Mouse (Mus musculus): ENCODE data around the gene Gsdma3. TPM values are rescaled to one million over a fixed set of nuclear protein-coding genes. Genes with fewer than 3 reads are reported as not detected.

The Gsdma3 gene
- polyA plus RNA-seq, 1 experiment: not detected

GRCm38 (mm10) chr11:98681186-98681585, 55.0 kb downstream of the Gsdma3 start:
- no peak overlapping the region for H3K4me3 ChIP-seq (replicated peaks; ENCODE audit: control insufficient read depth, low read depth, low read length)
- H3K4me1 ChIP-seq (ENCODE audit: control insufficient read depth, insufficient read depth, low read length): no peaks in the 10 kb centered on the region
- TF ChIP-seq CTCF (IDR thresholded peaks at IDR 0.05; ENCODE audit: control insufficient read depth, insufficient read depth, low read length) (no peak), POLR2A (IDR thresholded peaks at IDR 0.05; ENCODE audit: borderline replicate concordance, control insufficient read depth, low read depth, low read length) (no peak)
- no peak overlapping the region for H3K27ac ChIP-seq (ENCODE audit: control insufficient read depth, insufficient read depth, low read depth, low read length, poor library complexity)
- 70% methylated on average over 4 of the region's 4 CpGs for WGBS

GRCm38 (mm10) chr11:98681786-98682745, 55.9 kb downstream of the Gsdma3 start, which contains the start of gene Psmd3:
Gene Psmd3 (plus strand): TSS chr11:98682554.
- TF ChIP-seq CTCF (IDR thresholded peaks at IDR 0.05; ENCODE audit: control insufficient read depth, insufficient read depth, low read length) (peak; percentile 15; the same call in 1 of the 2 replicates), POLR2A (IDR thresholded peaks at IDR 0.05; ENCODE audit: borderline replicate concordance, control insufficient read depth, low read depth, low read length) (peak; percentile 84; the same call in 1 of the 2 replicates)
- Histone ChIP-seq H3K27ac (ENCODE audit: control insufficient read depth, insufficient read depth, low read depth, low read length, poor library complexity) (peak within 1 kb of the TSS; percentile 66), H3K4me1 (ENCODE audit: control insufficient read depth, insufficient read depth, low read length) (no peaks in the 10 kb centered on the region), H3K4me3 (replicated peaks; ENCODE audit: control insufficient read depth, low read depth, low read length) (peak within 1 kb of the TSS; percentile 95)
- 2% methylated on average over 45 of the region's 45 CpGs for WGBS

- peak overlapping the region; percentile 66 for H3K27ac ChIP-seq (ENCODE audit: control insufficient read depth, insufficient read depth, low read depth, low read length, poor library complexity)
- peak overlapping the region; percentile 95 for H3K4me3 ChIP-seq (replicated peaks; ENCODE audit: control insufficient read depth, low read depth, low read length)
- H3K4me1 ChIP-seq (ENCODE audit: control insufficient read depth, insufficient read depth, low read length): no peaks in the 10 kb centered on the region
- TF ChIP-seq CTCF (IDR thresholded peaks at IDR 0.05; ENCODE audit: control insufficient read depth, insufficient read depth, low read length) (no peak), POLR2A (IDR thresholded peaks at IDR 0.05; ENCODE audit: borderline replicate concordance, control insufficient read depth, low read depth, low read length) (no peak)
- WGBS: under 1% methylated on average over 23 of the region's 23 CpGs
These were observed 56.7 kb downstream of the Gsdma3 start for GRCm38 (mm10) chr11:98682811-98683210.

- no peak overlapping the region for H3K4me3 ChIP-seq (replicated peaks; ENCODE audit: control insufficient read depth, low read depth, low read length)
- no peaks in the 10 kb centered on the region for H3K4me1 ChIP-seq (ENCODE audit: control insufficient read depth, insufficient read depth, low read length)
- TF ChIP-seq POLR2A (IDR thresholded peaks at IDR 0.05; ENCODE audit: borderline replicate concordance, control insufficient read depth, low read depth, low read length) (no peak), CTCF (IDR thresholded peaks at IDR 0.05; ENCODE audit: control insufficient read depth, insufficient read depth, low read length) (no peak)
- H3K27ac ChIP-seq (ENCODE audit: control insufficient read depth, insufficient read depth, low read depth, low read length, poor library complexity): no peak overlapping the region
- 90% methylated on average over 9 of the region's 9 CpGs for WGBS
These were observed 59.5 kb downstream of the Gsdma3 start for GRCm38 (mm10) chr11:98685642-98686041.

- Histone ChIP-seq H3K27ac (ENCODE audit: control insufficient read depth, insufficient read depth, low read depth, low read length, poor library complexity) (no peak overlapping the region), H3K4me1 (ENCODE audit: control insufficient read depth, insufficient read depth, low read length) (no peaks in the 10 kb centered on the region), H3K4me3 (replicated peaks; ENCODE audit: control insufficient read depth, low read depth, low read length) (no peak overlapping the region)
- TF ChIP-seq CTCF (IDR thresholded peaks at IDR 0.05; ENCODE audit: control insufficient read depth, insufficient read depth, low read length): no peak
- TF ChIP-seq POLR2A (IDR thresholded peaks at IDR 0.05; ENCODE audit: borderline replicate concordance, control insufficient read depth, low read depth, low read length): no peak
- WGBS: 94% methylated on average over 4 of the region's 4 CpGs
These were observed 60.8 kb downstream of the Gsdma3 start for GRCm38 (mm10) chr11:98686976-98687375.

Other genes starting within 250 kb of the Gsdma3 start
- gene Tcap, start 242.5 kb upstream of the Gsdma3 start, polyA plus RNA-seq (2011; ENCODE audit: insufficient read depth, insufficient read length, low replicate concordance, missing spikeins): 6.5 and 15.6 TPM in 2 replicates
- not detected in 2 replicates for gene Pnmt, start 239.9 kb upstream of the Gsdma3 start, polyA plus RNA-seq (2011; ENCODE audit: insufficient read depth, insufficient read length, low replicate concordance, missing spikeins)
- 2.4 and 2.7 TPM in 2 replicates for gene Pgap3, start 225.9 kb upstream of the Gsdma3 start, polyA plus RNA-seq (2011; ENCODE audit: insufficient read depth, insufficient read length, low replicate concordance, missing spikeins)
- 0.97 and 2.4 TPM in 2 replicates for gene Erbb2, start 213.9 kb upstream of the Gsdma3 start, polyA plus RNA-seq (2011; ENCODE audit: insufficient read depth, insufficient read length, low replicate concordance, missing spikeins)
- gene Mien1, start 187.4 kb upstream of the Gsdma3 start, polyA plus RNA-seq (2011; ENCODE audit: insufficient read depth, insufficient read length, low replicate concordance, missing spikeins): 25.3 and 33.9 TPM in 2 replicates
- 0.85 TPM in 1 of 2 replicates, not detected in the other for gene Grb7, start 180.0 kb upstream of the Gsdma3 start, polyA plus RNA-seq (2011; ENCODE audit: insufficient read depth, insufficient read length, low replicate concordance, missing spikeins)
- gene Ikzf3, start 80.3 kb upstream of the Gsdma3 start, polyA plus RNA-seq (2011; ENCODE audit: insufficient read depth, insufficient read length, low replicate concordance, missing spikeins): 13.3 and 41.7 TPM in 2 replicates
- 2.2 and 6.5 TPM in 2 replicates for gene Zpbp2, start 75.3 kb upstream of the Gsdma3 start, polyA plus RNA-seq (2011; ENCODE audit: insufficient read depth, insufficient read length, low replicate concordance, missing spikeins)
- 41.1 and 41.2 TPM in 2 replicates for gene Ormdl3, start 39.0 kb upstream of the Gsdma3 start, polyA plus RNA-seq (2011; ENCODE audit: insufficient read depth, insufficient read length, low replicate concordance, missing spikeins)
- not detected in 2 replicates for gene Lrrc3c, start 28.1 kb upstream of the Gsdma3 start, polyA plus RNA-seq (2011; ENCODE audit: insufficient read depth, insufficient read length, low replicate concordance, missing spikeins)
- gene Gm12355, start 699 bp upstream of the Gsdma3 start, polyA plus RNA-seq (2011; ENCODE audit: insufficient read depth, insufficient read length, low replicate concordance, missing spikeins): 50.6 and 60.6 TPM in 2 replicates
- not detected in 2 replicates for gene Gsdma2, start 20.4 kb downstream of the Gsdma3 start, polyA plus RNA-seq (2011; ENCODE audit: insufficient read depth, insufficient read length, low replicate concordance, missing spikeins)
- 0.55 and 0.70 TPM in 2 replicates for gene Gsdma, start 38.0 kb downstream of the Gsdma3 start, polyA plus RNA-seq (2011; ENCODE audit: insufficient read depth, insufficient read length, low replicate concordance, missing spikeins)
- gene Psmd3, start 56.2 kb downstream of the Gsdma3 start, polyA plus RNA-seq (2011; ENCODE audit: insufficient read depth, insufficient read length, low replicate concordance, missing spikeins): 28.2 and 57.7 TPM in 2 replicates
- gene Csf3, start 74.9 kb downstream of the Gsdma3 start, polyA plus RNA-seq (2011; ENCODE audit: insufficient read depth, insufficient read length, low replicate concordance, missing spikeins): not detected in 2 replicates
- 26.7 and 28.7 TPM in 2 replicates for gene Med24, start 103.1 kb downstream of the Gsdma3 start, polyA plus RNA-seq (2011; ENCODE audit: insufficient read depth, insufficient read length, low replicate concordance, missing spikeins)
- gene Thra, start 114.3 kb downstream of the Gsdma3 start, polyA plus RNA-seq (2011; ENCODE audit: insufficient read depth, insufficient read length, low replicate concordance, missing spikeins): 27.5 and 35.4 TPM in 2 replicates
- gene Nr1d1, start 149.0 kb downstream of the Gsdma3 start, polyA plus RNA-seq (2011; ENCODE audit: insufficient read depth, insufficient read length, low replicate concordance, missing spikeins): 2.4 and 4.8 TPM in 2 replicates
- gene Msl1, start 169.2 kb downstream of the Gsdma3 start, polyA plus RNA-seq (2011; ENCODE audit: insufficient read depth, insufficient read length, low replicate concordance, missing spikeins): 46.7 and 69.9 TPM in 2 replicates
- 29.3 and 38.5 TPM in 2 replicates for gene Casc3, start 178.5 kb downstream of the Gsdma3 start, polyA plus RNA-seq (2011; ENCODE audit: insufficient read depth, insufficient read length, low replicate concordance, missing spikeins)
- gene Rapgefl1, start 210.4 kb downstream of the Gsdma3 start, polyA plus RNA-seq (2011; ENCODE audit: insufficient read depth, insufficient read length, low replicate concordance, missing spikeins): 1.5 and 6.8 TPM in 2 replicates
- 5.9 and 11.3 TPM in 2 replicates for gene Wipf2, start 237.3 kb downstream of the Gsdma3 start, polyA plus RNA-seq (2011; ENCODE audit: insufficient read depth, insufficient read length, low replicate concordance, missing spikeins)